Mouse (Mus musculus) ES-Bruce4 (cell line): ENCODE results near the gene Ube2e2. TPM values are rescaled to one million over a fixed set of nuclear protein-coding genes. Genes with fewer than 3 reads are reported as not detected.

Source experiments
- H3K27ac ChIP-seq: 2 replicates; pipeline ENCODE4 v1.5.1; 2012; ENCODE audit warnings: low read length, inconsistent platforms; ENCODE audit not compliant: insufficient read depth
- H3K27me3 ChIP-seq: 2 replicates; pipeline ENCODE4 v1.6.1; 2012; ENCODE audit warnings: mild to moderate bottlenecking, low read length, inconsistent platforms; ENCODE audit not compliant: control insufficient read depth, poor library complexity, insufficient read depth, severe bottlenecking
- H3K36me3 ChIP-seq: 2 replicates; pipeline ENCODE4 v1.6.1; 2012; ENCODE audit warnings: inconsistent platforms, mild to moderate bottlenecking, low read length, moderate library complexity; ENCODE audit not compliant: control insufficient read depth, poor library complexity, insufficient read depth, severe bottlenecking
- H3K4me1 ChIP-seq: one replicate; pipeline ENCODE4 v1.8.1; 2011; ENCODE audit warnings: low read length; ENCODE audit not compliant: control insufficient read depth, insufficient read depth
- H3K4me3 ChIP-seq: 2 replicates; pipeline ENCODE4 v1.5.1; 2011; ENCODE audit warnings: low read depth, mild to moderate bottlenecking, low read length
- H3K9ac ChIP-seq: 2 replicates; pipeline ENCODE4 v1.6.1; 2012; ENCODE audit warnings: low read depth, mild to moderate bottlenecking, inconsistent platforms; ENCODE audit not compliant: poor library complexity, severe bottlenecking
- H3K9me3 ChIP-seq: replicated peaks from 2 replicates; pipeline ENCODE4 v1.6.1; 2012; ENCODE audit warnings: mild to moderate bottlenecking, low read length, inconsistent platforms; ENCODE audit not compliant: control insufficient read depth, poor library complexity, insufficient read depth, severe bottlenecking
- CTCF ChIP-seq: IDR thresholded peaks from one replicate; pipeline ENCODE4 v1.8.1; 2011; ENCODE audit warnings: low read depth, low read length
- EP300 ChIP-seq: IDR thresholded peaks from 2 replicates; pipeline ENCODE4 v1.6.1; 2011; ENCODE audit warnings: low read depth, low read length; ENCODE audit not compliant: insufficient read depth
- POLR2A ChIP-seq: IDR thresholded peaks from one replicate; pipeline ENCODE4 v1.8.1; 2011; ENCODE audit warnings: low read length; ENCODE audit not compliant: insufficient read depth
- polyA plus RNA-seq: library from polyadenylated mRNA; stranded (reverse); fragments of >200 nt; gene quantifications from 2 replicates; pipeline ENCODE4 v1.2.4, GENCODE M21; 2011; ENCODE audit warnings: low read depth; ENCODE audit not compliant: missing spikeins, insufficient read depth, insufficient read length

Ube2e2 gene
- 19.2 and 24.8 TPM in 2 replicates for polyA plus RNA-seq

GRCm38 (mm10) chr14:18893947-18894445 is at the start of gene Ube2e2:
TSS of gene Ube2e2 (minus strand) at chr14:18894267.
- no peak within 1 kb of the TSS for H3K27ac ChIP-seq
- H3K4me3 ChIP-seq = peak within 1 kb of the TSS; percentile 92
- no peaks in the 10 kb centered on the region for H3K4me1 ChIP-seq
- TF ChIP-seq POLR2A (no peak), CTCF (no peak), EP300 (no peak)
- H3K9ac ChIP-seq = peak within 1 kb of the TSS; percentile 79
- no peaks in the 10 kb centered on the region for H3K36me3 ChIP-seq
- no peaks in the 10 kb centered on the region for H3K9me3 ChIP-seq
- H3K27me3 ChIP-seq = no peaks in the 10 kb centered on the region

- no peak overlapping the region for H3K9ac ChIP-seq
- TF ChIP-seq CTCF = no peak
- H3K9me3 ChIP-seq = no peaks in the 10 kb centered on the region
- H3K27me3 ChIP-seq = no peaks in the 10 kb centered on the region
- H3K27ac ChIP-seq = no peak overlapping the region
- H3K4me3 ChIP-seq = no peak overlapping the region
- H3K4me1 ChIP-seq = no peaks in the 10 kb centered on the region
- no peaks in the 10 kb centered on the region for H3K36me3 ChIP-seq
Observed at GRCm38 (mm10) chr14:18940068-18940467, 46.0 kb upstream of the Ube2e2 start.

- Histone ChIP-seq H3K27me3 (no peaks in the 10 kb centered on the region), H3K4me3 (no peak overlapping the region), H3K36me3 (no peaks in the 10 kb centered on the region), H3K4me1 (no peaks in the 10 kb centered on the region), H3K9ac (no peak overlapping the region), H3K9me3 (no peaks in the 10 kb centered on the region), H3K27ac (no peak overlapping the region)
- TF ChIP-seq POLR2A = no peak
- no peak for TF ChIP-seq CTCF
- no peak for TF ChIP-seq EP300
Observed at GRCm38 (mm10) chr14:18903553-18903952, 9.5 kb upstream of the Ube2e2 start.

GRCm38 (mm10) chr14:18893121-18893946 is 733 bp downstream of the Ube2e2 start:
- no peak for TF ChIP-seq POLR2A
- no peak for TF ChIP-seq CTCF
- no peak for TF ChIP-seq EP300
- Histone ChIP-seq H3K4me3 (peak overlapping the region; percentile 92), H3K27ac (no peak overlapping the region), H3K4me1 (no peaks in the 10 kb centered on the region), H3K27me3 (no peaks in the 10 kb centered on the region), H3K36me3 (no peaks in the 10 kb centered on the region), H3K9ac (peak overlapping the region; percentile 79), H3K9me3 (no peaks in the 10 kb centered on the region)

- Histone ChIP-seq H3K4me1 (no peaks in the 10 kb centered on the region), H3K4me3 (no peak overlapping the region), H3K36me3 (no peaks in the 10 kb centered on the region), H3K9me3 (no peaks in the 10 kb centered on the region), H3K9ac (no peak overlapping the region), H3K27me3 (no peaks in the 10 kb centered on the region), H3K27ac (no peak overlapping the region)
- TF ChIP-seq POLR2A = no peak
- TF ChIP-seq EP300 = no peak
- TF ChIP-seq CTCF = no peak
Observed at GRCm38 (mm10) chr14:18889571-18889970, 4.5 kb downstream of the Ube2e2 start.

- no peak overlapping the region for H3K4me3 ChIP-seq
- no peaks in the 10 kb centered on the region for H3K4me1 ChIP-seq
- no peaks in the 10 kb centered on the region for H3K27me3 ChIP-seq
- H3K9me3 ChIP-seq = no peaks in the 10 kb centered on the region
- no peaks in the 10 kb centered on the region for H3K36me3 ChIP-seq
- no peak overlapping the region for H3K27ac ChIP-seq
- TF ChIP-seq EP300 (no peak), POLR2A (no peak), CTCF (no peak)
- H3K9ac ChIP-seq = no peak overlapping the region
Observed at GRCm38 (mm10) chr14:18882493-18882892, 11.6 kb downstream of the Ube2e2 start.
